Mouse (Mus musculus) left cerebral cortex, postnatal 10 days (tissue): ENCODE data around the gene Mfsd12. TPM values are rescaled to one million over a fixed set of nuclear protein-coding genes. Genes with fewer than 3 reads are reported as not detected.

Experiments
- DNase-seq, 2 experiments: peaks; one replicate each; pipeline ENCODE4 v3.0.0; 2021 to 2022; ENCODE audit warnings: low spot score in 2 of 2, mixed read lengths in 1 of 2; ENCODE audit errors: extremely low spot score in 1 of 2
- intact Hi-C: fragments of 180-260 bp; cut with DNase I; formaldehyde crosslinking; loops from one replicate; pipeline ENCODE4 v1.15.1; 2025
- total RNA-seq, 2 experiments: library from RNA; stranded (reverse); gene quantifications; 2 replicates each; pipeline ENCODE4 v1.2.3; 2021

The Mfsd12 gene
- total RNA-seq = 10 to 100 TPM; 32.8 to 35.9 TPM

DNA sequence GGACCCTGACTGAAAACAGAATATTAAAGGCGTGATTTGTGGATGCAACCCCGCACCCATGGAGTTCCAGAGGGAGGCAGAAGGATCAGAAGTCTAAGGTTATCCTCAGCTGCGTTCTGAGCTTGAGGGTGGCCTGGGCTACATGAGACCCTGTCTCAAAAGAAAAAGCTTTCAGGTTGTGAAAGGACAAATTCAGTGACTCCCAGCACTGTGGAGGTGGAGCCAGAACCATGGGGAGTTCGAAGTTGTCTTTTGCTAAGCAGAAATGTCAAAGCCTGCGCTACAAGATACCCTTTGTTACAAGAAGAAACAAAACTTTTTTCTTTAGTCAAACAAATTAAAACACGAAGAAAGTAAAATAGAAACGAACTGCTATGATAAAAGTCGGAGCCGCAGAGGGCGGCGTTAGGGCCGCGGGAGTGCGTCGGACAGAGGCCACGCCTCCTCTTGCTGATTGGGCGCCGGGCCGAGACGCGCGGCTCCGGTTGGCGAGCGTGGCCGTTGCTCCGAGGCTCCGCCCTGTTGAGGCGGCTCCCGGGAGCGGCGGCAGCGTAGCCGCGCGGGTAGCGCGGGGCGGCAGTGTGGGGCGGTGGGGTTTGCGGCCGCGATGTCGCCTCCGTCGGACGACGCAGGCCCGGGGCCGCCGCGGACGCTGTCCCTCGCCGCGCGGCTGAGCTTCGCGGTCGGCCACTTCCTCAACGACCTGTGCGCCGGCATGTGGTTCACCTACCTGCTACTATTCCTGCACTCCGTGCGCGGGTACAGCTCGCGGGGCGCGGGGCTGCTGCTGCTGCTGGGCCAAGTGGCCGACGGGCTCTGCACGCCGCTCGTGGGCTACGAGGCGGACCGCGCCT is at the start of gene Mfsd12:
TSS of gene Mfsd12 (plus strand) at position 501 of the 854 bp plus-strand sequence.
- intact Hi-C loops = no loop called here
- peak; percentile 88 to 96 for DNase-seq

DNA sequence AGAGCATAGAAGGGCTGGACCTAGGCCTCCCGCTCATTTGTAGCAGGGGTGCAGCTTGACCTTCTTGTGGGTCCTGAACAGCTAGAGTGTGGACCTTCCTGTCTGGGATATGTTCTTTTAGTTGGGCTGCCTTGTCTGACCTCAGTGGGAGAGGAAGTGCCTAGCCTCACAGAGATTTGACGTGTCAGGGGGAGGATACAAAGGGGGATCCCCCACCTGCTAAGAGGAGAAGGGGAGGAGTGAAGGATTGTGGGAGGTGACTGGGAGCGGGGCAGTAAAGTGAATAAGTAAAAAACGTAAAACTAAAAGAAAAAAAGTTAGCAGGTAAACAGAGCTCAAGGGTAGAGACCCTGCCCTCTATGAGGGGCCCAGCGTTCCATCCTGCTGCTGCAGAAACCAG is 47.7 kb upstream of the Mfsd12 start:
- DNase-seq = no peak
- intact Hi-C loops = no loop called here

DNA sequence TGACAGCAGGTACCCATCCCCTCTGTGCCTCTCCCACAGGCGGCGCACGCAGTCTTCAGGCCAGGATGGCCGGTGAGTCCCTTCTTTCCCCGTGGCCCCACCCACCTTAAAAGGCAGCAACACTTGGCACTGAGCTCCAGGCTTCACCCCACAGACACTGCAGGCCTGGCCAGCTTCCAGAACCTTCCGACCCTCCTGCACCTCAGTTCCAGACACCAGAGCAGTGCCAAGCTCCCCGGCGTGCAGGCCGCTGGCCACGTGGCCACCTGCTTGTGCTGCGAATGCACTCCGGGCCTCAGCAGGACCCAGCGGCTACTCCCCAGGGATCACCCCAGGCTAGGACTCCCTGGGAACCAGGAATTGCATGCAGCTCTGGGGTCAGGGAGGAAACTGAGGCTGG is 43.7 kb upstream of the Mfsd12 start:
- intact Hi-C loops = no loop called here
- no peak for DNase-seq

DNA sequence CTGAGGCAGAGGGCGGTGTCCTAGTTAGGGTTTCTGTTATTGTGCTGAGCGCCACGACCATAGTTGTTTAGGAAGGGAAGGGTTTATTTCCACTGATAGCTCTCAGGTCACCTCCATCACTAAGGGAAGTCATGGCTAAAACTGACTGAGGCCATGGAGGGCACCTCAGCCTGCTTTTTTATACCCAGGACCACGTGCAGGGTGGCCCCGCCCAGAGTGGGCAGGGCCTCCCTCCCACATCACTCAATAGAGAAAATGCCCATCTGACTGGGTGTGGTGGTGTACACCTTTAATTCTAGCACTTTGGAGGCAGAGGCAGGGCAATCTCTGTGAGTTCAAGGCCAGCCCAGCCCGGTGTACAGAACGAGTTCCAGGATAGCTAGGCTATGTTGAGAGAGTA is 43.1 kb upstream of the Mfsd12 start:
- intact Hi-C loops = no loop called here

DNA sequence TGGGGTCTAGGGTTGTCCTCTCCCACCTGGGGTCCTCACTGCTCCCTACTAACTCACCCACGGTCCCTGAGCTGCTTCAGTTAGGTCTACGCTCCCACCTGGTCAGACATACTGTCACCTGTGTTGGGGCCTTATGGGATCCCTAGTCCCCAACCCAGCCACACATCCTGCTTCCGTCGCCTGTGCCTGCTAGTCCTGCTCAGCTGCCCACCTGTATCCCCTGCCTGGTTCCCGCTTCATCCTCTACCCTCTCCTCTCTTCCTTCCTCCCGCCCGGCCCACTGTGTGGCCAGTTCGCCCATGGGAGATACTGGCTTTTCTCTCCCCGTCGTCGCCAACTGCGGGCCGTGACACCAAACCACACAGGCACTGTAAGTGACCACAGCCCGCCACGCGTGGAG is 41.7 kb upstream of the Mfsd12 start:
- no peak for DNase-seq
- intact Hi-C loops = no loop called here

More for the DNA sequence above, 43.1 kb upstream of the Mfsd12 start:
- no peak for DNase-seq

DNA sequence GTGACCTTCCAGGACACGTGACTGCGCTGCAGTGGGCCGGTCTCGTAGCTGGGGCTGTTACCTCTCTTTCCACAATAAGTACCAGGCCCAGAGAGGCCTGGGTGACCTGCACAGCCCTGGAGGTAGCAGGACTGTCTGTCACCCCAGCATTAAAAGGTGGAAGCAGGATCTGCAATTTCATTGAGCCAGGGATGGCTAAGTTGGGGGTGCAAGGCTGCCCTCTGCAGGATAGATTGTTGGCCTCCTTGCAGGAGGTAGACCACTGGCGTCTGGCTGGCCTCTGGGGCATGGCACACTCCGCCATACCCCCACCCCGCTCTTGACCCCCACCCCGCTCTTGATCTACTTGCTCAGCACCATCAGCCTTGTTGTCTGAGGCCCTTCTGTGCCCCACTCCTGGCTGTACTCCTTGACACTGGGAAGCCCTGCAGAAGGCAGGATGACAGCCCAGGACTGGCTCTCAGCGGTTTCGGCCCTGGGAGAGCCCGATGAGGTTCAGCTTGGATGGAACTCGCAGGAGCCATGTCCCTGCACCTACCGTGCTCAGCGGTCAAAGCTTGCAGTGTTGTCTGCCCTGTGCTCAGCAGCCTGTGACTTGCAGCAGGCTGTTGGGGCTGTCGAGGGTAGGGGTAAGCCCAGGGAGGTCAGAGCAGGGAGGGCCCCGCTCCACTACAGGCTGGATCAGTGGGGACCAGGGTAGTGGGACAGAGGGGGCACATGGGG is 40.8 kb upstream of the Mfsd12 start:
- no peak for DNase-seq
- intact Hi-C loops = no loop called here

DNA sequence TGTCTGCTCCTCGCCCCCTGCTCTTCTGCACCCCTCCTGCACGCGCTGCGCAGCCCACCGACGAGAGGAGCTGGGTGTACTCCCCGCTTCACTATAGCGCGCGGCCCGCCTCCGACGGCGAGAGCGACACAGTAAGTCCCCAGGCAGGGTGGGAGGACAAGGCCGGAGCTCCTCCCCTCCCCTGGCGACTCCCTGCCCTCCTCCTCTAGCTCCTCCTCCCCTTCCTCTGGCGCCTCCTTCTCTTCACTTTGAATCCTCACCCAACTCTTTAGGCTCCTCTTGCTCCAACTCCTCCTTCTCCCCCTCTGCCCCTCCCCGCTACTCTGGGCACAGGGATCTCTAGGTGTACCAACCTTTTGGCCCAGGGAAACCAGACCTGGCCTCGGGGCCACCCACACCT is 40.0 kb upstream of the Mfsd12 start:
- intact Hi-C loops = no loop called here
- DNase-seq = peak in 1 of 2 experiments; percentile 75

DNA sequence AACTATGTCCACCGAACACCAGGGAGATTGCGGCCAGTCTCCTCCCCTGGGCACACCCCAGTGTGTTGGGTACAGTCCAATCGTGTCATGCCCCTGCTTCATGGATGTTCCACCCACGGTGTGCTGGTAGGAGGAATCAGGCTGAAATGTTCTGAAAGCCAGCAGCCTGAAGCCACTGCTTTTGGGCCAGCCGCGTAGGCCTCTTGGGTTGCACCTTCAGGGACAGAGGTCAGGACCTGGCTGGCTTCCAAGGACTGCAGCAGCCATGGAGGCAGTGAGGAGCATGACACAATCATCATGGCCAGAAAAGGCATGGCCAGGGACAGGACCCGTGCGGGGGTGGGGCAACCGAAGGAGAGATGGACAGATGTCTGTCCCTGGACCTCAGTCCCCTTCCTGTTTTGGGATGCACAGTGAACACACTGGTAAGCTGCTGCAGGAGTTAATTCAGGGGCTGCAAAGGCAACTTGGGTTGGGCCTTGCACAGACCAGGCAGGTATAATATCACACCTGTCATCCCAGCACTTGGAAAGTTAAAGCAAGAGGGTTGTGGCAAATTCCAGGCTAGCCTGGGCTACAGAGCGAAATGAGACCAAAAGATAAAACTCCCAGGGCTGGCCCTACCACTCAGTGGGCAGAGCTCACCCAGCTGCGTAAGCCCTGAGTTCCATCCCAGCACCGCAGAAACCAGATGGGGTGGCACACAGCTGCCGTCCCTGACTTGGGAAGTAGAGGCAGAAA is 38.5 kb upstream of the Mfsd12 start:
- peak in 1 of 2 experiments; percentile 78 for DNase-seq
- intact Hi-C loops = no loop called here

DNA sequence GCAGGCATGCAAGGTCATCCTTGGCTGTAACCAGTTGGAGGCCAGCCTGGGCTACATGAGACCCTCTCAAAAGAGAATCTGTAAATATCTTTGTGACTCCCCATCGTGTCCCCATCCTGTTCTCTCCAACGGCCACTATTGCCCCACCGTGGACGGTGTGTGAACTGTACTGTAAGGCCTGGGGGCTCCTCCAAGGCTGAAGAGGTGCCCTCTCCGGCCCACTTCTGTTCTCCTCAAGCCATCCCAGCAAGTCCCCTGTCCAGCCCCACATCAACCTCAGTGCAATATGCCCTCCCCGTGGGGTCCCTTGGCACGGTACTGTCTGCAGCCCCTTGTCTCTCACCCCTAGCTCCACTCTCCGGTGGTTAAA is 38.0 kb upstream of the Mfsd12 start:
- peak in 1 of 2 experiments; percentile 61 for DNase-seq
- intact Hi-C loops = no loop called here

DNA sequence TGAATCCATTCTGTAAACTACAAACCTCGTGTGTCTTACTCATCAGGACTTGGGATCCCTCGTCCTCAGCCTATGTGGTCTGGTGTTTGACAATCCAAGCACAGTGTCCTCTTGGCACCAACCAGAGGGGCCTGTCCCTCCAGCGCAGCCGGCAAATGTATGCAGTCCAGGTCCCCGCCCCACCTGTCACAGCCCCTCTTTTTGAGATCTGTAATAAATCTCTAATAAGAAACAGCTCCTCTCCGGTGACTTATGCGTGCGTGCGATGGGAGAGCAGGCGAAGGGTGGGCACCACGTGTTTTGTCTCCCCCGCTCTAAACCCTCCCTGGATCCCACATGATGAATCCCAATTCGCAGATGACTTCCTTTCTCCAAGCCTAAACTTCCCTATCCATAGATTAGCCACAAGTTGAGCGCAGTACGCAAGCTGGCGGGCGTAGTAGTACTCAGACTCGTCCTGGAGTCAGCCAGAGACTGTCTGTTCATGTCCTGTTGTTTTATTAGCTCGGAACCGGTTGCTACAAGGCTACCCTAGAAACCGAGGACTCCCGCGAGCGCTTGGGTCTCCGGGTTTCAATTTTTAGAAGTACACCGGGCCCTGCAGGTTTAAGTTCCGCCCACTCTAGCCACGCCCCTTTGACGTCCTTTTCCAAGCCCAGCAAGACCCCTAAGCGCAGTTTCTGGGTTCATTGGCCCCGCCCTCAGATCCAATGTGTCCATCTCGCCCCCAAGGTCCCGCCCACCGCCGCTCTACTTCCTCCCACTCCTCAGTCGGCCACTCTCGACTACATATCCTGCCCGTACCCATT is 37.3 kb upstream of the Mfsd12 start:
- DNase-seq = peak in 1 of 2 experiments; percentile 99
- intact Hi-C loops = loop anchor here (5.0 kb wide), 1 partner anchor 33 kb away; no protein-coding TSS in a partner anchor

DNA sequence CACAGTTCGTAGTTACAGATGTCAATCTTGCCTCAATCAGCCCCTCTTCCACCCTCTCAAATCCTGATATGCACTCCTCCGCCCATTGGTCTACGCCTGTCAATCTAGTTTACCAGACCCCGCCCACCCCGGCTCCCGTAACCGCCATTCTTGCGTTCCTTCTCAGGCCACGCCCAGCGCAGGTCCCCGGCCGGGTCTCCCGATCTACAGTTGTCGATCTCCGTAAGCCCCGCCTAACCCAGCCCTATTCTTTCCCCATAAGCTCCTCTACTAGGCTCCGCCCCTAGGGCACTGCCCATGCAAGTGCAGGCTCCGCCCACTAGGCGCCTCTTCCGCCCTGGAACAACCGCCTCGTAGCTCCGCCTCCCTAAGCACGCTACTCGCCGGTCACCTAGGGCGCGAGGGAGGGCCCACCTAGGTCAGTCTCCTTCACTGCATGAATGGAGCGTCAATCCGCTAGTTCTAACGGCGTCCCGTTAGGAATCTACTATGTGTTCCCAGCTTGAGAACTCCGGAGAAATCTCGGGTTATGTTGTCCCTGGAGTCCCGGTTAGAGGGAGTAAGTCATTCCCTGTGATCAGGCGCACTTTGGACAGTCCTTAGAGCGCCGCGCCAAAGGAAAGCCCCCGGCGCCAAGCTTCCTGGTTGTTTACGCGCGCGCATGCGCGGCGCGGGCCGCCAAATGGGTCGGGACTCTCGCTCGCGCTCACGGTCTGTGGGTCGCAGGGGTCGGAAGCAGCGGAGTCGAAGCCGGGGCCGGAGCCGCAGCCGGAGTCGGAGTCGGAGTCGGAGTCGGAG is 36.5 kb upstream of the Mfsd12 start, which contains the start of gene Cactin:
TSS of gene Cactin (plus strand) at position 554 of the 798 bp plus-strand sequence.
- peak; percentile 99 to 100 for DNase-seq
- intact Hi-C loops = loop anchor here (5.0 kb wide), 1 partner anchor 33 kb away; no protein-coding TSS in a partner anchor

DNA sequence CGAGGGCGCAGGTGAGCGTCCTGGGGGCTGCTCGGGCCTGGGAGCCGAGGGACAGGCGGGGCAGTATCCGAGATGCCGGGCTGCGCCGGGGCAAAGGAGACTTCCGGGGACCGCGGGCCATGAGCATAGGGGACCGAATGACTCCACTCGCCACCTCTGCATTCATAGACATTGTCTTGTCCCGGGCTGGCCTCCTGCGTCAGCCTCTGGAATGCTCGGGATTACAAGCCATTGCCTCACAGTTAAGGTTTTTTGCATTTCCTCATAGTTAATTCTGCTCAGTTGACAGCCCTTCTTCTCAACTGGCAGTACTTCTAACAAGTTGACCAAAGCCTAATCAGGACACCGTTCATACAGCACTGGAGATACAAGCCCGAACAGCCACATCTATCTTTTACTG is 35.9 kb upstream of the Mfsd12 start:
- intact Hi-C loops = loop anchor here (5.0 kb wide), 1 partner anchor 34 kb away; no protein-coding TSS in a partner anchor
- DNase-seq = no peak

DNA sequence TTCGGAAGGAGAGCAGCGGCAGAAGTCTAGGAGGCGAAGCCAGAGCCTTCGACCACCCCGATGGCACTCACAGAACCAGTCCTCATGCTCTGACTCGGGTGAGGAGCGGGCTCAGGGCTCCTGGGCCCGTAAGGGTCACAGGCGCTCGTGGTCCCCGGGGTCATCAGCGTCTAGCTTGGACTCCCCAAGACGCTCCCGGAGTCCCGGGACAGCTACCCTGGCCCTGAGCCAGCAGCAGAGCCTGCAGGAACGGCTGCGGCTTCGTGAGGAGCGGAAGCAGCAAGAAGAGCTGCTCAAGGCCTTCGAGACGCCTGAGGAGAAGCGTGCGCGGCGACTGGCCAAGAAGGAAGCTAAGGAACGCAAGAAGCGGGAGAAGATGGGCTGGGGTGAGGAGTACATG is 34.8 kb upstream of the Mfsd12 start:
- intact Hi-C loops = loop anchor here (5.0 kb wide), 1 partner anchor 35 kb away; no protein-coding TSS in a partner anchor

DNA sequence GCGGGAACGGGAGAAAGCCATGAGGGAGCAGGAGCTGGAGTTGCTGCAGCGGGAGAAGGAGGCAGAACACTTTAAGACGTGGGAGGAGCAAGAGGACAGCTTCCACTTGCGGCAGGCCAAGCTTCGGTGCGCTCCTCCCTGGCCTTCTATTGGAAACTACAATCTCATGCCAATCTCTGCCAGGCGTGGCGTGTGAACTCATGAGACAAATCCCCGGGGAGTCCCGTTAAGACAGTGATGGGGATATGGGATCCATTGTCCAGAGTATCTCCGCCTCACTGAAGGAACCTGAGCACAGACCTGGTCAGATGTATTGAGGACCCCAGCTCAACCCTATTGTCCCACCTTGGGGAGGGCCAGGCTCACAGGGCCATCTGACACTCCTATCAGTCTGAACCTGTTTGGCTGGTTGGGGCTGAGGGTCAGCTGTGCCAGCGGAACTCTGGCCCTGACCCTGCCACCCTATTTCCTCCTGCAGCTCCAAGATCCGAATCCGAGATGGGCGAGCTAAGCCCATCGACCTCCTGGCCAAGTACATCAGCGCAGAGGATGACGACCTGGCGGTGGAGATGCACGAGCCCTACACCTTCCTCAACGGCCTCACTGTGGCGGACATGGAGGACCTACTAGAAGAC is 34.0 kb upstream of the Mfsd12 start:
- intact Hi-C loops = loop anchor here (5.0 kb wide), 1 partner anchor 36 kb away; no protein-coding TSS in a partner anchor

More for the DNA sequence above, 34.8 kb upstream of the Mfsd12 start:
- peak in 1 of 2 experiments; percentile 72 for DNase-seq

DNA sequence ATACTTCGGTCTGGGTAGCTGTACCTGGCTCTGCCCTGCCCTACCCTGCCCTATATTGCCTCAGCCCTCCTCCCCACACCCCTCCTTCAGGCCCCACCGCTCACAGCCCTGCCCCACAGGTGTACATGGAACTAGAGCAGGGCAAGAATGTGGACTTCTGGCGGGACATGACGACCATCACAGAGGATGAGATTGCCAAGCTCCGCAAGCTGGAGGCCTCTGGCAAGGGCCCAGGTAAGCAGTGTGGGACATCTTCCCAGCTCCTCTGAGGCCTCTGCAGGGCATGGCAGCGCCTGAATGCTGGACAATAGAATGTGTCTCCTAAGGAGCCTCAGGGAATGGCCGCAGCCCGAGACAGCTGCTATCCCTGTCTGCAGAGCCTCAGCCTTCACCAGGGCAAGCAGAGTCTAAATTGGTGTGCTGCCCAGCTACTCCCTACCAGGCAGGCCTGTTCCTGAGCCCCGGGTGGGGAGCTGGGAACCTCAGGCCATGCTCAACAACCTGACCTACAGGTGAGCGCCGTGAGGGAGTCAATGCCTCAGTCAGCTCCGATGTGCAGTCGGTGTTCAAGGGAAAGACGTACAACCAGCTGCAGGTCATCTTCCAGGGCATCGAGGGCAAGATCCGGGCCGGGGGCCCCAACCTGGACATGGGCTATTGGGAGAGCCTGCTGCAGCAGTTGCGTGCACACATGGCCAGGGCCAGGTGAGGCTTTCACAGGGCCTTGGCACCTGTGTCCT is 33.3 kb upstream of the Mfsd12 start:
- intact Hi-C loops = loop anchor here (5.0 kb wide), 1 partner anchor 37 kb away; no protein-coding TSS in a partner anchor
- DNase-seq = no peak

More for the DNA sequence above, 34.0 kb upstream of the Mfsd12 start:
- DNase-seq = no peak

DNA sequence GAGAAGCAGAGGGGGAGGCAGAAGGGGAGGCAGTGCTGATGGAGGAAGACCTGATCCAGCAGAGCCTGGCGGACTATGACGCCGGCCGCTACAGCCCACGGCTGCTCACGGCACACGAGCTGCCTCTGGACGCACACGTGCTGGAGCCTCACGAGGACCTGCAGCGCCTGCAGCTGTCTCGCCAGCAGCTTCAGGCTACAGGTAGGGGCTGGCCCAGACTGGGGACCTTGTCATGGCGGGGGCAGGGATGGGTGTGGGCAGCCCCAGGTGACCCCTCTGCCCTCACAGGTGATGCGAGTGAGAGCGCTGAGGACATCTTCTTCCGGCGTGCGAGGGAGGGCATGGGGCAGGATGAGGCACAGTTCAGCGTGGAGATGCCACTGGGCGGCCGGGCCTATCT is 32.1 kb upstream of the Mfsd12 start:
- intact Hi-C loops = no loop called here
- DNase-seq = no peak
